Mouse (Mus musculus): ENCODE data around the gene Rpp14. TPM values are rescaled to one million over a fixed set of nuclear protein-coding genes. Genes with fewer than 3 reads are reported as not detected.
A peak's percentile ranks its signal among the peaks of the same experiment; 100 is the strongest.

The Rpp14 gene
- total and polyA plus RNA-seq, 3 experiments = 11.2 to 29.7 (median 23.1) TPM

GRCm38 (mm10) chr14:8089016-8089415 is 8.8 kb downstream of the Rpp14 start:
- Histone ChIP-seq H3K9ac (ENCODE audit: low read depth, low read length) (no peak overlapping the region), H3K79me2 (replicated peaks; ENCODE audit: control insufficient read depth, insufficient read depth, low read length) (no peaks in the 10 kb centered on the region), H3K4me3 (no peak overlapping the region), H3K36me3 (ENCODE audit: control insufficient read depth, insufficient read depth, low read length) (no peaks in the 10 kb centered on the region), H3K27me3 (ENCODE audit: control insufficient read depth, insufficient read depth, low read length) (no peaks in the 10 kb centered on the region), H3K4me1 (ENCODE audit: control insufficient read depth, insufficient read depth, low read length) (no peaks in the 10 kb centered on the region), H3K27ac (no peak overlapping the region)
- intact Hi-C loops (cut with DNase I) = no loop called here
- TF ChIP-seq EP300 (IDR thresholded peaks at IDR 0.05; ENCODE audit: insufficient read depth, low read depth, low read length) = no peak
- no peak for TF ChIP-seq POLR2A (IDR thresholded peaks at IDR 0.05; ENCODE audit: insufficient read depth, low read depth, low read length)
- no peak for TF ChIP-seq CTCF (IDR thresholded peaks at IDR 0.05)
- DNase-seq = no peak
- 84% methylated on average over 2 of the region's 2 CpGs for WGBS

- Histone ChIP-seq H3K4me1 (ENCODE audit: control insufficient read depth, insufficient read depth, low read length) (no peaks in the 10 kb centered on the region; the same call in 1 of the 2 replicates), H3K9ac (ENCODE audit: low read depth, low read length) (no peak overlapping the region), H3K27me3 (ENCODE audit: control insufficient read depth, insufficient read depth, low read length) (no peaks in the 10 kb centered on the region), H3K27ac (no peak overlapping the region), H3K79me2 (replicated peaks; ENCODE audit: control insufficient read depth, insufficient read depth, low read length) (no peaks in the 10 kb centered on the region), H3K4me3 (no peak overlapping the region), H3K36me3 (ENCODE audit: control insufficient read depth, insufficient read depth, low read length) (no peaks in the 10 kb centered on the region)
- intact Hi-C loops (cut with DNase I) = loop anchor here (1.0 to 2.0 kb wide), 3 partner anchors 64 to 254 kb away; no protein-coding TSS in a partner anchor
- no peak for TF ChIP-seq POLR2A (IDR thresholded peaks at IDR 0.05; ENCODE audit: insufficient read depth, low read depth, low read length)
- TF ChIP-seq CTCF (IDR thresholded peaks at IDR 0.05) = peak; percentile 70
- DNase-seq = no peak
- 77% methylated on average over 2 of the region's 2 CpGs for WGBS
These were observed 12.4 kb downstream of the Rpp14 start for GRCm38 (mm10) chr14:8092573-8092972.

GRCm38 (mm10) chr14:8093427-8093826 is 13.3 kb downstream of the Rpp14 start:
- H3K79me2 ChIP-seq (replicated peaks; ENCODE audit: control insufficient read depth, insufficient read depth, low read length) = no peaks in the 10 kb centered on the region
- H3K27ac ChIP-seq = no peak overlapping the region
- intact Hi-C loops (cut with DNase I) = loop anchor here (2.0 kb wide), 2 partner anchors 161 to 253 kb away; no protein-coding TSS in a partner anchor
- H3K36me3 ChIP-seq (ENCODE audit: control insufficient read depth, insufficient read depth, low read length) = no peaks in the 10 kb centered on the region
- WGBS = 65% methylated on average over 5 of the region's 5 CpGs
- TF ChIP-seq EP300 (IDR thresholded peaks at IDR 0.05; ENCODE audit: insufficient read depth, low read depth, low read length) = no peak
- TF ChIP-seq CTCF (IDR thresholded peaks at IDR 0.05) = no peak
- no peak for TF ChIP-seq POLR2A (IDR thresholded peaks at IDR 0.05; ENCODE audit: insufficient read depth, low read depth, low read length)
- no peak overlapping the region for H3K9ac ChIP-seq (ENCODE audit: low read depth, low read length)
- no peaks in the 10 kb centered on the region for H3K27me3 ChIP-seq (ENCODE audit: control insufficient read depth, insufficient read depth, low read length)
- no peaks in the 10 kb centered on the region; the same call in 1 of the 2 replicates for H3K4me1 ChIP-seq (ENCODE audit: control insufficient read depth, insufficient read depth, low read length)
- H3K4me3 ChIP-seq = no peak overlapping the region
- DNase-seq = no peak

DNA sequence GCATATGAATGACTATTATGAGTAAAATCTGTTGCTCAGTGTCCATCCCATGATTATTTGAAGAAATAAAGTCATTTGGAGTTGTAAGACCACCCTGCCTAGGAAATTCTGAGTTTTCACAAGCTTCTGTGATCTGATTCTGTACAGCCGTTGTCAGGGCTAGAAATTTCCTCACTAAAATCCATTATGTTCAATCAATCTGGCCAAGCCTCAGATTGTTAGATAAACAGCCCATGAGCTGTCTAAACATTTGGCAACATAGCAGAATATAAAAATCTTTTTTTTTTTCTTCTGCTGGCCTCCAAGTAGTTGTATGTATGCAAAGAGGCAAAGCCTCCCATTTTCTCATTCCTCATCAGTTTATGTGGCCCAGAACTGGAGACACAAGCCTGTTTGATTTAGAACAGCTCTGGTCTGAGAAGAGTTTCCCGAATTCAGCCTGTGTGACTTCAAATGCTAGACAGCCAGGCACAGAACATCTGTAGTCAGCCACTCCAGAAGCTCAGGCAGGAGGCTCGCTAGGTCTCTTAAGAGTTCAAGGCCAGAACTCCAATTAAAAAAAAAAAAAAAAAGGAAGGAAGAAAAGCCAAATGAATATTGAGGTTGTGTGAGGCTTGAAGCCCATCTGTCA is 14.9 kb downstream of the Rpp14 start:
- Histone ChIP-seq H3K4me1 (ENCODE audit: control insufficient read depth, insufficient read depth, low read length) (peaks cover 2% of the 10 kb centered on the region; the same call in 1 of the 2 replicates), H3K4me3 (no peak overlapping the region), H3K36me3 (ENCODE audit: control insufficient read depth, insufficient read depth, low read length) (no peaks in the 10 kb centered on the region; the same call in 1 of the 2 replicates), H3K9ac (ENCODE audit: low read depth, low read length) (no peak overlapping the region), H3K27ac (peak overlapping the region; percentile 88), H3K79me2 (replicated peaks; ENCODE audit: control insufficient read depth, insufficient read depth, low read length) (0 out of 2 replicates have a peak, but pooled peaks cover 2% of the 10 kb centered on the region), H3K27me3 (ENCODE audit: control insufficient read depth, insufficient read depth, low read length) (no peaks in the 10 kb centered on the region)
- intact Hi-C loops (cut with DNase I) = loop anchor here (1.0 to 5.0 kb wide), 2 partner anchors 15 to 117 kb away; partner anchors contain the start of genes Kctd6 and Rpp14
- no peak for DNase-seq
- 47% methylated on average over 3 of the region's 3 CpGs for WGBS
- TF ChIP-seq POLR2A (IDR thresholded peaks at IDR 0.05; ENCODE audit: insufficient read depth, low read depth, low read length) (no peak), EP300 (IDR thresholded peaks at IDR 0.05; ENCODE audit: insufficient read depth, low read depth, low read length) (no peak), CTCF (IDR thresholded peaks at IDR 0.05) (no peak)

- TF ChIP-seq EP300 (IDR thresholded peaks at IDR 0.05; ENCODE audit: insufficient read depth, low read depth, low read length) = peak; percentile 82; the same call in 1 of the 2 replicates
- peak; percentile 71 for TF ChIP-seq POLR2A (IDR thresholded peaks at IDR 0.05; ENCODE audit: insufficient read depth, low read depth, low read length)
- no peak for TF ChIP-seq CTCF (IDR thresholded peaks at IDR 0.05)
- Histone ChIP-seq H3K4me3 (peak overlapping the region; percentile 26; the same call in 1 of the 2 replicates), H3K27ac (peak overlapping the region; percentile 88), H3K4me1 (ENCODE audit: control insufficient read depth, insufficient read depth, low read length) (peaks cover 2% of the 10 kb centered on the region; the same call in 1 of the 2 replicates), H3K27me3 (ENCODE audit: control insufficient read depth, insufficient read depth, low read length) (no peaks in the 10 kb centered on the region), H3K79me2 (replicated peaks; ENCODE audit: control insufficient read depth, insufficient read depth, low read length) (0 out of 2 replicates have a peak, but pooled peaks cover 3% of the 10 kb centered on the region), H3K36me3 (ENCODE audit: control insufficient read depth, insufficient read depth, low read length) (no peaks in the 10 kb centered on the region; the same call in 1 of the 2 replicates), H3K9ac (ENCODE audit: low read depth, low read length) (peak overlapping the region; percentile 50)
- DNase-seq = peak; percentile 57 to 61
- WGBS = 15% methylated on average over 7 of the region's 7 CpGs
- intact Hi-C loops (cut with DNase I) = loop anchor here (1.0 to 5.0 kb wide), 2 partner anchors 15 to 117 kb away; partner anchors contain the start of genes Kctd6 and Rpp14
These were observed 15.4 kb downstream of the Rpp14 start for GRCm38 (mm10) chr14:8095562-8095950.
